Mouse (Mus musculus) midbrain, embryonic 15.5 days (tissue): ENCODE data around the gene Pdia3. TPM values are rescaled to one million over a fixed set of nuclear protein-coding genes. Genes with fewer than 3 reads are reported as not detected.

ENCODE experiments used
- ATAC-seq: fragments of 200-750 bp; cut with Nextera tagmentation; replicated peaks from 2 replicates; pipeline ENCODE4 v1.8.0; 2017; ENCODE audit warnings: moderate TSS enrichment
- H3K27ac ChIP-seq: fragments of 300-500 bp; sonication (generic); 2 replicates; pipeline ENCODE4 v1.5.1; 2015; ENCODE audit warnings: mild to moderate bottlenecking, inconsistent platforms
- H3K27me3 ChIP-seq: fragments of 300-500 bp; sonication (generic); replicated peaks from 2 replicates; pipeline ENCODE4 v1.6.1; 2015; ENCODE audit warnings: inconsistent platforms
- H3K36me3 ChIP-seq: fragments of 300-500 bp; sonication (generic); replicated peaks from 2 replicates; pipeline ENCODE4 v1.6.1; 2015; ENCODE audit warnings: inconsistent platforms
- H3K4me1 ChIP-seq: fragments of 300-500 bp; sonication (generic); 2 replicates; pipeline ENCODE4 v1.6.1; 2015; ENCODE audit warnings: inconsistent platforms
- H3K4me2 ChIP-seq: fragments of 300-500 bp; sonication (generic); 2 replicates; pipeline ENCODE4 v1.6.1; 2015; ENCODE audit warnings: inconsistent platforms, mild to moderate bottlenecking, moderate library complexity
- H3K4me3 ChIP-seq: fragments of 300-500 bp; sonication (generic); 2 replicates; pipeline ENCODE4 v1.5.1; 2015; ENCODE audit warnings: mild to moderate bottlenecking, inconsistent platforms
- H3K9ac ChIP-seq: fragments of 300-500 bp; sonication (generic); 2 replicates; pipeline ENCODE4 v1.6.1; 2015; ENCODE audit warnings: mild to moderate bottlenecking, inconsistent platforms
- H3K9me3 ChIP-seq: fragments of 300-500 bp; sonication (generic); 2 replicates; pipeline ENCODE4 v1.6.1; 2016; ENCODE audit warnings: inconsistent platforms
- WGBS: fragments of 180-500 bp; shearing (Covaris S2); methylation state at CpG from one replicate; pipeline ENCODE4 v1.1.7; 2015; ENCODE audit warnings: mixed read lengths; 5-methylcytosine and 5-hydroxymethylcytosine counted together
- polyA plus RNA-seq: library from polyadenylated mRNA; unstranded; fragments of >200 nt; fragmentation: Nextera tagmentation; extraction: Ambion mirVana; gene quantifications from 2 replicates; pipeline ENCODE4 v1.2.1, GENCODE M21; 2015

The Pdia3 gene
- polyA plus RNA-seq, 1 experiment from 2014 or later: 354 TPM

GRCm38 (mm10) chr2:121445117-121445516 lies 31.5 kb downstream of the Pdia3 start:
- peaks cover 16% of the 10 kb centered on the region for H3K27me3 ChIP-seq
- H3K36me3 ChIP-seq: no peaks in the 10 kb centered on the region
- no peak overlapping the region for H3K4me2 ChIP-seq
- H3K27ac ChIP-seq: no peak overlapping the region
- H3K9ac ChIP-seq: no peak overlapping the region
- H3K4me1 ChIP-seq: peaks cover 21% of the 10 kb centered on the region
- ATAC-seq: no peak
- 89% methylated on average over 3 of the region's 3 CpGs for WGBS
- H3K9me3 ChIP-seq: no peaks in the 10 kb centered on the region
- H3K4me3 ChIP-seq: no peak overlapping the region

GRCm38 (mm10) chr2:121446506-121446905 lies 32.9 kb downstream of the Pdia3 start:
- WGBS: 91% methylated on average over 4 of the region's 4 CpGs
- H3K27me3 ChIP-seq: peaks cover 11% of the 10 kb centered on the region
- H3K27ac ChIP-seq: no peak overlapping the region
- H3K9me3 ChIP-seq: no peaks in the 10 kb centered on the region
- H3K4me3 ChIP-seq: no peak overlapping the region
- H3K36me3 ChIP-seq: no peaks in the 10 kb centered on the region
- H3K9ac ChIP-seq: no peak overlapping the region
- no peak for ATAC-seq
- peaks cover 33% of the 10 kb centered on the region for H3K4me1 ChIP-seq
- no peak overlapping the region for H3K4me2 ChIP-seq

DNA sequence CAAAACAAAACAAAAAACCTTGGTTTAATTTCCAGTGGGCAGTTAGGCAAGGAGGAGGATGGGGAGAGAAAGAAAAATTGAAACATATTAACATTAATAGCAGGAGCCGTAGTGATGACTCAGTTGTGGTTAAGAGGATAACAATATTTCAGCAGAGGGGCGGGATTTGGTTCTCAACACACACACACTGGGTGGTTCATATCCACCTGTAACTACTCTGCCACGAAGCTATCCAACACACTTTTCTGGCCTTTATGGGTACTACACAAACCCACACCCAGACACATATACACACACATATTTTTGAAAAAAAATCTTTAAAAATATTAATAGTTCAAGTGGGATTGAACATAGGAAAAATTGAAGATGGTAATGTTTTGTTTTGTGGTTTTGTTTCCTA lies 33.4 kb downstream of the Pdia3 start:
- 91% methylated on average over 3 of the region's 3 CpGs for WGBS
- Histone ChIP-seq H3K4me1 (peaks cover 30% of the 10 kb centered on the region), H3K4me2 (no peak overlapping the region), H3K36me3 (no peaks in the 10 kb centered on the region), H3K9me3 (no peaks in the 10 kb centered on the region), H3K27me3 (peaks cover 6% of the 10 kb centered on the region), H3K4me3 (no peak overlapping the region), H3K27ac (no peak overlapping the region), H3K9ac (no peak overlapping the region)
- no peak for ATAC-seq

- 16% methylated on average over 9 of the region's 9 CpGs for WGBS
- Histone ChIP-seq H3K27me3 (no peaks in the 10 kb centered on the region), H3K9ac (no peak overlapping the region; the same call in 1 of the 2 replicates), H3K36me3 (peaks cover 10% of the 10 kb centered on the region; the same call in 1 of the 2 replicates), H3K9me3 (no peaks in the 10 kb centered on the region), H3K27ac (peak overlapping the region; percentile 98; the same call in 1 of the 2 replicates), H3K4me1 (peaks cover 30% of the 10 kb centered on the region), H3K4me3 (peak overlapping the region; percentile 99), H3K4me2 (peak overlapping the region; percentile 93)
- ATAC-seq: no peak
Measured at GRCm38 (mm10) chr2:121448136-121448535, 34.6 kb downstream of the Pdia3 start.

DNA sequence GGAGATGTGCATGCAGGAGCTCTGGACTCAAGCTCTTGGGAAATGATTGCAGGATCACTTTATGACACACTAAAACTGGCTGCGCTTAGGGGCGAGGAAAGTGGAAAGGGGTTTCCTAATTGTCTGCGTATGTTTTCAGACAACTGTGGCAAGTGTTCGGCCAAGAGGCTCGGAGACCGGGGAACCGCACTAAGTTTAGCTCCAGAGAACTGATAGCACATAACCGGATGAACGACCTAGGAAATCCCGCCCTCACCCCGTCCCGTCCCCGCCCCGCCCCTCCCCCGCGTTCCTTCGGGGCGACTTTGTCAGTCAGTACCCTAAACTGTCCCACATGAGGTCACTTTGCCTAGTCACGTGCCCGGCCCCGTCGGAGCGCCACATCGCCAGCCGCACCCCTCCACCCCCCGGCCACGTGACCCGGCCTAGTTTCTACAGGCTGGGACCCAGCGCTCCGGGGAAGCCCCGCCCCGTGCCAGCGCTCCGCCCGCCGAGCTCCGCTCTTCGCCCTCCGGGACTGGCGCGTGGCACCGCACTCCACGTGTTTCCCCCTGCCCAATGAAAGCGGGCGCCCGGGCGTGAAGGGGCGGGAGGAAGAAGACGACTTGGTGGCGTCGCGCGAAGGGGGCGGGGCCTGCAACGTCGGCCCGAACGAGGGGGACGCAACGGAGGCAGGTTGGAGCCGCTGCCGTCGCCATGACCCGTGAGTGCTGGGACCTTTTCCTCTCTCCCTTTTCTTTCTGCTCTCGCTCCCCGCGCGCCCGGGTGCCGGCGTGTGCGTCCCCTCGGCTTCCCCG lies 35.4 kb downstream of the Pdia3 start, which contains the start of gene Serf2:
TSS of gene Serf2 (plus strand) at position 457 of the 797 bp plus-strand sequence.
- Histone ChIP-seq H3K9ac (peak within 1 kb of the TSS; percentile 97), H3K9me3 (no peaks in the 10 kb centered on the region), H3K27ac (peak within 1 kb of the TSS; percentile 98), H3K27me3 (no peaks in the 10 kb centered on the region), H3K36me3 (peaks cover 13% of the 10 kb centered on the region), H3K4me1 (peaks cover 30% of the 10 kb centered on the region), H3K4me3 (peak within 1 kb of the TSS; percentile 99), H3K4me2 (peak within 1 kb of the TSS; percentile 93)
- under 1% methylated on average over 73 of the region's 74 CpGs for WGBS
- peak; percentile 99 for ATAC-seq

DNA sequence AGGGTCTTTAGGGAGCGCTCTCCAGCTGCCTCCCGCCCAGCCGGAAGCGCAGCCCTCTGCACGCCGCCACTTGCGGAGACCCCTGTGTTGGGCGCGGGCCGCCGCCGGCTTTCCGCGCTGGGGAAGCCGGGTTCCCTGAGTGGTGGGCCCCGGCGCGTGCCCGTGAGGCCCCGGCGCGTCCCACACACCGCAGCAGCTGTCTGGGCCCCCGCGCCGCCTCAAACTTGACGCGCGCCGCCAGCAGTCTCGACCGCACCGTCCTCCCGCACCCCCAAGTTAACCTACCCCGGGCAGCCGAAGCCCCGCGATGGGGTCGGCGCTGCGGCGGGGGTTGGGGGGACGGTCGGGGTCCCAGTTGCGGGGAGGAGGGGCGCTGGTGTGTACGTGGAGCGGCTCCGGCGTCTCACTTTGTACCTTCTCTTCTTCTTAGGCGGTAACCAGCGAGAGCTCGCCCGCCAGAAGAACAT lies 36.0 kb downstream of the Pdia3 start:
- no peaks in the 10 kb centered on the region for H3K27me3 ChIP-seq
- peak; percentile 80 for ATAC-seq
- WGBS: under 1% methylated on average over 54 of the region's 54 CpGs
- peak overlapping the region; percentile 99 for H3K4me3 ChIP-seq
- H3K9me3 ChIP-seq: no peaks in the 10 kb centered on the region
- H3K36me3 ChIP-seq: peaks cover 13% of the 10 kb centered on the region
- peak overlapping the region; percentile 93 for H3K4me2 ChIP-seq
- H3K4me1 ChIP-seq: peaks cover 30% of the 10 kb centered on the region
- peak overlapping the region; percentile 98 for H3K27ac ChIP-seq
- peak overlapping the region; percentile 97 for H3K9ac ChIP-seq

- ATAC-seq: peak; percentile 4
Measured at GRCm38 (mm10) chr2:121450093-121450492, 36.5 kb downstream of the Pdia3 start.

GRCm38 (mm10) chr2:121452361-121452760 lies 38.8 kb downstream of the Pdia3 start:
- WGBS: 88% methylated on average over 4 of the region's 4 CpGs
- no peak overlapping the region for H3K27ac ChIP-seq
- no peak for ATAC-seq

More at GRCm38 (mm10) chr2:121450093-121450492, 36.5 kb downstream of the Pdia3 start:
- Histone ChIP-seq H3K27ac (peak overlapping the region; percentile 98), H3K27me3 (no peaks in the 10 kb centered on the region), H3K4me3 (peak overlapping the region; percentile 99), H3K4me1 (peaks cover 30% of the 10 kb centered on the region), H3K36me3 (peaks cover 13% of the 10 kb centered on the region), H3K9ac (peak overlapping the region; percentile 97), H3K4me2 (peak overlapping the region; percentile 93), H3K9me3 (no peaks in the 10 kb centered on the region)
- WGBS: 5% methylated on average over 7 of the region's 7 CpGs

GRCm38 (mm10) chr2:121452990-121453389 lies 39.4 kb downstream of the Pdia3 start, which contains the start of gene Hypk:
Hypk (plus strand) TSS chr2:121453290.
- peaks cover 13% of the 10 kb centered on the region for H3K36me3 ChIP-seq
- peaks cover 42% of the 10 kb centered on the region for H3K4me1 ChIP-seq
- ATAC-seq: no peak
- no peak within 1 kb of the TSS for H3K4me2 ChIP-seq
- no peaks in the 10 kb centered on the region for H3K9me3 ChIP-seq
- H3K27me3 ChIP-seq: no peaks in the 10 kb centered on the region
- H3K9ac ChIP-seq: no peak within 1 kb of the TSS; the same call in 1 of the 2 replicates
- H3K27ac ChIP-seq: no peak within 1 kb of the TSS
- H3K4me3 ChIP-seq: no peak within 1 kb of the TSS
- 90% methylated on average over 4 of the region's 4 CpGs for WGBS

More at GRCm38 (mm10) chr2:121452361-121452760, 38.8 kb downstream of the Pdia3 start:
- peaks cover 36% of the 10 kb centered on the region for H3K4me1 ChIP-seq
- H3K9me3 ChIP-seq: no peaks in the 10 kb centered on the region
- H3K36me3 ChIP-seq: peaks cover 13% of the 10 kb centered on the region
- H3K27me3 ChIP-seq: no peaks in the 10 kb centered on the region
- no peak overlapping the region for H3K4me2 ChIP-seq
- H3K9ac ChIP-seq: no peak overlapping the region; the same call in 1 of the 2 replicates
- no peak overlapping the region for H3K4me3 ChIP-seq

DNA sequence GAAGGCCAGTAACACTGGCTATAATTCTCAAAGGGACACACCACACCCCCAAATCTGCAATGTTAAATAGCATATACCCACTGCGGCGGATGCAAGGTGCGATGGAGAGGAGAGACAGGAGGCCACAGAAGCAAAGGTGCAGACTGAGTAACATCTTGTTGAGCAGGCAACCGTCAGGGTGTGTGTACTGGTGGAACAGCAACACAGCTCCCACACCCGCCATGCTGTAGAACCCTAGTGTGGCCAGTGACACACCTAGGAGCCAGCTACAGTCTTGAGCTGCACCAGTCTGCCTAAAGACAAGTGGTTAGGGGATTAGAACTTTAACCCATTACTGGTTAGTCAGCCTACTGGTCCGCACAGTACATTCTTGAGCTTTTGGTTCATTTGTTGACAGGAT lies 40.3 kb downstream of the Pdia3 start:
- no peak overlapping the region for H3K27ac ChIP-seq
- peaks cover 19% of the 10 kb centered on the region for H3K36me3 ChIP-seq
- H3K4me3 ChIP-seq: no peak overlapping the region
- no peaks in the 10 kb centered on the region for H3K27me3 ChIP-seq
- peaks cover 42% of the 10 kb centered on the region for H3K4me1 ChIP-seq
- H3K9ac ChIP-seq: no peak overlapping the region
- WGBS: 86% methylated on average over 6 of the region's 6 CpGs
- H3K9me3 ChIP-seq: no peaks in the 10 kb centered on the region
- ATAC-seq: no peak
- H3K4me2 ChIP-seq: no peak overlapping the region

DNA sequence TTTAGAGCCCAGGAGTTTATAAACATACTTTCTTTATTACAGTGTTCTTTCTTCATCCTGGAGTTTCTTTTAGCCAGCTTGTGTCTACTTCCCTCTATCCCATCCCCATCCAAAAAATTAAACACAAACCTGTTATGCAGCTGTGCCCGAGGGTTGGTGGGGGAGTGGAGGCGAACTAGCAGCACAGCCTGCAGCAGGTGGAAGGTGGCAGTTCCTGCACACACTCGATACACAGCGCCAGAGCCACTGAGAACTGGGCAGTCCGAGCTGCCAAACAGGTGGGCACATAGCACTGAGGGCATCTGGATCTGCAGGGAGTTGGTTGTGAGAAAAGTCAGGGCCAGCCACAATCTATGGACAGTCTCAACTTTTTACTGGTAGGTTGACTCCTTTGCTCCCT lies 42.0 kb downstream of the Pdia3 start:
- Histone ChIP-seq H3K27ac (no peak overlapping the region), H3K36me3 (peaks cover 25% of the 10 kb centered on the region), H3K4me2 (no peak overlapping the region), H3K27me3 (no peaks in the 10 kb centered on the region), H3K9ac (no peak overlapping the region), H3K9me3 (no peaks in the 10 kb centered on the region), H3K4me1 (peaks cover 36% of the 10 kb centered on the region), H3K4me3 (no peak overlapping the region)
- no peak for ATAC-seq
- WGBS: 84% methylated on average over 5 of the region's 5 CpGs

- H3K4me2 ChIP-seq: peak within 1 kb of the TSS; percentile 66
- H3K27me3 ChIP-seq: no peaks in the 10 kb centered on the region
- H3K4me3 ChIP-seq: peak within 1 kb of the TSS; percentile 68
- peaks cover 26% of the 10 kb centered on the region for H3K4me1 ChIP-seq
- peaks cover 31% of the 10 kb centered on the region for H3K36me3 ChIP-seq
- 2% methylated on average over 41 of the region's 41 CpGs for WGBS
- ATAC-seq: peak; percentile 94
- peak within 1 kb of the TSS; percentile 63 for H3K9ac ChIP-seq
- peak within 1 kb of the TSS; percentile 80 for H3K27ac ChIP-seq
- H3K9me3 ChIP-seq: no peaks in the 10 kb centered on the region
Measured at GRCm38 (mm10) chr2:121456692-121457642, 43.4 kb downstream of the Pdia3 start, which contains the start of gene Serinc4. Serinc4 (minus strand) TSS chr2:121456781.
